Mouse (Mus musculus): ENCODE measurements around the gene Ccdc142.

Ccdc142 gene

GRCm38 (mm10) chr6:83086121-83087035 is 15.0 kb upstream of the Ccdc142 start, which contains the start of gene Lbx2:
TSS of gene Lbx2 (plus strand) at chr6:83086367.
- DNase-seq, result peak; percentile 39

- DNase-seq, result peak; percentile 55
Observed at GRCm38 (mm10) chr6:83087205-83087925, 14.0 kb upstream of the Ccdc142 start.

GRCm38 (mm10) chr6:83087926-83088260 is 13.5 kb upstream of the Ccdc142 start:
- DNase-seq, result no peak

GRCm38 (mm10) chr6:83092416-83093127 is 8.8 kb upstream of the Ccdc142 start:
- no peak for DNase-seq

- no peak for DNase-seq
Observed at GRCm38 (mm10) chr6:83095968-83096367, 5.4 kb upstream of the Ccdc142 start.

GRCm38 (mm10) chr6:83098411-83098810 is 3.0 kb upstream of the Ccdc142 start:
- no peak for DNase-seq

GRCm38 (mm10) chr6:83101688-83102556 is 521 bp downstream of the Ccdc142 start:
- peak; percentile 84 for DNase-seq

- no peak for DNase-seq
Observed at GRCm38 (mm10) chr6:83103130-83103650, 1.8 kb downstream of the Ccdc142 start.

- no peak for DNase-seq
Observed at GRCm38 (mm10) chr6:83104158-83104557, 2.8 kb downstream of the Ccdc142 start.

- DNase-seq, result peak; percentile 86
Observed at GRCm38 (mm10) chr6:83107566-83108400, 6.4 kb downstream of the Ccdc142 start.

- peak; percentile 89 for DNase-seq
Observed at GRCm38 (mm10) chr6:83108762-83109668, 7.6 kb downstream of the Ccdc142 start, which contains the start of gene Mrpl53. TSS of gene Mrpl53 (plus strand) at chr6:83109040.

GRCm38 (mm10) chr6:83111510-83112136 is 10.2 kb downstream of the Ccdc142 start:
- no peak for DNase-seq

GRCm38 (mm10) chr6:83115011-83115671 is 13.7 kb downstream of the Ccdc142 start, which contains the start of gene Mogs:
TSS of gene Mogs (plus strand) at chr6:83115496.
- peak; percentile 96 for DNase-seq

GRCm38 (mm10) chr6:83115682-83116372 is 14.4 kb downstream of the Ccdc142 start:
- no peak for DNase-seq

- no peak for DNase-seq
Observed at GRCm38 (mm10) chr6:83116373-83117164, 15.2 kb downstream of the Ccdc142 start.

GRCm38 (mm10) chr6:83117165-83117438 is 15.7 kb downstream of the Ccdc142 start:
- DNase-seq, result no peak

- DNase-seq, result no peak
Observed at GRCm38 (mm10) chr6:83117616-83118015, 16.2 kb downstream of the Ccdc142 start.
